Mouse (Mus musculus): ENCODE measurements around the gene Rps21. TPM values are rescaled to one million over a fixed set of nuclear protein-coding genes. Genes with fewer than 3 reads are reported as not detected.

Gene Rps21
- 423 and 468 TPM in 2 replicates for polyA plus RNA-seq (2014; fragmentation: Nextera tagmentation; extraction: Ambion mirVana)

- Histone ChIP-seq H3K9ac (ENCODE audit: low read length) (peak within 1 kb of the TSS; percentile 94), H3K27ac (ENCODE audit: low read depth, low read length) (peak within 1 kb of the TSS; percentile 91), H3K27me3 (ENCODE audit: control insufficient read depth, insufficient read depth, low read length) (no peaks in the 10 kb centered on the region), H3K4me2 (ENCODE audit: low read depth, low read length, severe bottlenecking) (peak within 1 kb of the TSS; percentile 89), H3K9me3 (ENCODE audit: control insufficient read depth, low read length) (no peaks in the 10 kb centered on the region), H3K4me3 (ENCODE audit: low read depth, low read length) (peak within 1 kb of the TSS; percentile 89), H3K36me3 (ENCODE audit: control insufficient read depth, insufficient read depth, low read length) (no peaks in the 10 kb centered on the region; the same call in 1 of the 2 replicates), H3K4me1 (replicated peaks; ENCODE audit: control insufficient read depth, insufficient read depth, low read length) (peaks cover 11% of the 10 kb centered on the region; the same call in 1 of the 2 replicates)
- ATAC-seq (replicated peaks; ENCODE audit: low FRiP score) (peak; percentile 96), DNase-seq (ENCODE audit: low spot score) (peak; percentile 99)
- under 1% methylated on average over 38 of the region's 38 CpGs for WGBS
Observed at GRCm38 (mm10) chr2:180257001-180257521, at the start of gene Rps21. Rps21 (plus strand) TSS chr2:180257377.

- no peak for ATAC-seq (replicated peaks; ENCODE audit: low FRiP score)
- H3K4me1 ChIP-seq (replicated peaks; ENCODE audit: control insufficient read depth, insufficient read depth, low read length) = no peaks in the 10 kb centered on the region
- no peak overlapping the region for H3K27ac ChIP-seq (ENCODE audit: low read depth, low read length)
- DNase-seq (ENCODE audit: low spot score) = peak; percentile 62
- no peak overlapping the region for H3K4me3 ChIP-seq (ENCODE audit: low read depth, low read length)
- H3K27me3 ChIP-seq (ENCODE audit: control insufficient read depth, insufficient read depth, low read length) = no peaks in the 10 kb centered on the region
- no peak overlapping the region for H3K9ac ChIP-seq (ENCODE audit: low read length)
- no peaks in the 10 kb centered on the region for H3K9me3 ChIP-seq (ENCODE audit: control insufficient read depth, low read length)
- WGBS = 74% methylated on average over 7 of the region's 7 CpGs
- H3K4me2 ChIP-seq (ENCODE audit: low read depth, low read length, severe bottlenecking) = no peak overlapping the region
- no peaks in the 10 kb centered on the region for H3K36me3 ChIP-seq (ENCODE audit: control insufficient read depth, insufficient read depth, low read length)
Observed at GRCm38 (mm10) chr2:180207840-180208239, 49.3 kb upstream of the Rps21 start.

GRCm38 (mm10) chr2:180208976-180209375 is 48.2 kb upstream of the Rps21 start:
- no peak overlapping the region for H3K4me2 ChIP-seq (ENCODE audit: low read depth, low read length, severe bottlenecking)
- H3K4me1 ChIP-seq (replicated peaks; ENCODE audit: control insufficient read depth, insufficient read depth, low read length) = no peaks in the 10 kb centered on the region
- WGBS = 89% methylated on average over 1 of the region's 1 CpGs

GRCm38 (mm10) chr2:180212255-180212654 is 44.9 kb upstream of the Rps21 start:
- DNase-seq (ENCODE audit: low spot score) = no peak
- H3K9me3 ChIP-seq (ENCODE audit: control insufficient read depth, low read length) = no peaks in the 10 kb centered on the region
- ATAC-seq (replicated peaks; ENCODE audit: low FRiP score) = no peak
- H3K4me1 ChIP-seq (replicated peaks; ENCODE audit: control insufficient read depth, insufficient read depth, low read length) = 0 out of 2 replicates have a peak, but pooled peaks cover 4% of the 10 kb centered on the region
- H3K4me2 ChIP-seq (ENCODE audit: low read depth, low read length, severe bottlenecking) = no peak overlapping the region
- 93% methylated on average over 3 of the region's 3 CpGs for WGBS
- no peak overlapping the region for H3K9ac ChIP-seq (ENCODE audit: low read length)
- no peaks in the 10 kb centered on the region for H3K36me3 ChIP-seq (ENCODE audit: control insufficient read depth, insufficient read depth, low read length)
- no peak overlapping the region for H3K4me3 ChIP-seq (ENCODE audit: low read depth, low read length)
- H3K27ac ChIP-seq (ENCODE audit: low read depth, low read length) = no peak overlapping the region
- no peaks in the 10 kb centered on the region for H3K27me3 ChIP-seq (ENCODE audit: control insufficient read depth, insufficient read depth, low read length)

More at GRCm38 (mm10) chr2:180208976-180209375, 48.2 kb upstream of the Rps21 start:
- Histone ChIP-seq H3K9me3 (ENCODE audit: control insufficient read depth, low read length) (no peaks in the 10 kb centered on the region), H3K27ac (ENCODE audit: low read depth, low read length) (no peak overlapping the region), H3K9ac (ENCODE audit: low read length) (no peak overlapping the region), H3K36me3 (ENCODE audit: control insufficient read depth, insufficient read depth, low read length) (no peaks in the 10 kb centered on the region), H3K4me3 (ENCODE audit: low read depth, low read length) (no peak overlapping the region), H3K27me3 (ENCODE audit: control insufficient read depth, insufficient read depth, low read length) (no peaks in the 10 kb centered on the region)
- ATAC-seq (replicated peaks; ENCODE audit: low FRiP score) (no peak), DNase-seq (ENCODE audit: low spot score) (no peak)

GRCm38 (mm10) chr2:180214352-180214978 is 42.7 kb upstream of the Rps21 start:
- Histone ChIP-seq H3K36me3 (ENCODE audit: control insufficient read depth, insufficient read depth, low read length) (no peaks in the 10 kb centered on the region), H3K4me2 (ENCODE audit: low read depth, low read length, severe bottlenecking) (no peak overlapping the region), H3K27ac (ENCODE audit: low read depth, low read length) (no peak overlapping the region), H3K4me3 (ENCODE audit: low read depth, low read length) (no peak overlapping the region), H3K27me3 (ENCODE audit: control insufficient read depth, insufficient read depth, low read length) (no peaks in the 10 kb centered on the region), H3K9me3 (ENCODE audit: control insufficient read depth, low read length) (no peaks in the 10 kb centered on the region), H3K9ac (ENCODE audit: low read length) (no peak overlapping the region; the same call in 1 of the 2 replicates), H3K4me1 (replicated peaks; ENCODE audit: control insufficient read depth, insufficient read depth, low read length) (peaks cover 5% of the 10 kb centered on the region; the same call in 1 of the 2 replicates)
- no peak for DNase-seq (ENCODE audit: low spot score)
- 90% methylated on average over 4 of the region's 4 CpGs for WGBS
- ATAC-seq (replicated peaks; ENCODE audit: low FRiP score) = no peak

GRCm38 (mm10) chr2:180215011-180215461 is 42.1 kb upstream of the Rps21 start:
- Histone ChIP-seq H3K4me3 (ENCODE audit: low read depth, low read length) (no peak overlapping the region), H3K4me1 (replicated peaks; ENCODE audit: control insufficient read depth, insufficient read depth, low read length) (peaks cover 5% of the 10 kb centered on the region; the same call in 1 of the 2 replicates), H3K9me3 (ENCODE audit: control insufficient read depth, low read length) (no peaks in the 10 kb centered on the region), H3K27me3 (ENCODE audit: control insufficient read depth, insufficient read depth, low read length) (no peaks in the 10 kb centered on the region), H3K27ac (ENCODE audit: low read depth, low read length) (no peak overlapping the region), H3K36me3 (ENCODE audit: control insufficient read depth, insufficient read depth, low read length) (no peaks in the 10 kb centered on the region), H3K4me2 (ENCODE audit: low read depth, low read length, severe bottlenecking) (no peak overlapping the region), H3K9ac (ENCODE audit: low read length) (no peak overlapping the region)
- no peak for DNase-seq (ENCODE audit: low spot score)
- no peak for ATAC-seq (replicated peaks; ENCODE audit: low FRiP score)
- WGBS = 75% methylated on average over 8 of the region's 8 CpGs

GRCm38 (mm10) chr2:180215951-180216350 is 41.2 kb upstream of the Rps21 start:
- no peaks in the 10 kb centered on the region for H3K27me3 ChIP-seq (ENCODE audit: control insufficient read depth, insufficient read depth, low read length)
- no peaks in the 10 kb centered on the region for H3K9me3 ChIP-seq (ENCODE audit: control insufficient read depth, low read length)
- ATAC-seq (replicated peaks; ENCODE audit: low FRiP score) = no peak
- no peak overlapping the region for H3K9ac ChIP-seq (ENCODE audit: low read length)
- no peak overlapping the region for H3K27ac ChIP-seq (ENCODE audit: low read depth, low read length)
- no peak overlapping the region for H3K4me3 ChIP-seq (ENCODE audit: low read depth, low read length)
- 85% methylated on average over 6 of the region's 6 CpGs for WGBS
- H3K36me3 ChIP-seq (ENCODE audit: control insufficient read depth, insufficient read depth, low read length) = no peaks in the 10 kb centered on the region
- H3K4me1 ChIP-seq (replicated peaks; ENCODE audit: control insufficient read depth, insufficient read depth, low read length) = peaks cover 5% of the 10 kb centered on the region; the same call in 1 of the 2 replicates
- no peak for DNase-seq (ENCODE audit: low spot score)
- no peak overlapping the region for H3K4me2 ChIP-seq (ENCODE audit: low read depth, low read length, severe bottlenecking)

GRCm38 (mm10) chr2:180216921-180217320 is 40.3 kb upstream of the Rps21 start:
- ATAC-seq (replicated peaks; ENCODE audit: low FRiP score) (no peak), DNase-seq (ENCODE audit: low spot score) (no peak)
- 64% methylated on average over 5 of the region's 5 CpGs for WGBS
- Histone ChIP-seq H3K9ac (ENCODE audit: low read length) (no peak overlapping the region), H3K4me3 (ENCODE audit: low read depth, low read length) (no peak overlapping the region), H3K36me3 (ENCODE audit: control insufficient read depth, insufficient read depth, low read length) (no peaks in the 10 kb centered on the region), H3K27ac (ENCODE audit: low read depth, low read length) (no peak overlapping the region), H3K9me3 (ENCODE audit: control insufficient read depth, low read length) (no peaks in the 10 kb centered on the region), H3K4me2 (ENCODE audit: low read depth, low read length, severe bottlenecking) (no peak overlapping the region), H3K4me1 (replicated peaks; ENCODE audit: control insufficient read depth, insufficient read depth, low read length) (peaks cover 5% of the 10 kb centered on the region; the same call in 1 of the 2 replicates), H3K27me3 (ENCODE audit: control insufficient read depth, insufficient read depth, low read length) (no peaks in the 10 kb centered on the region)

All from forebrain, embryonic 11.5 days (tissue).